Mouse (Mus musculus): Measurements from ENCODE around the gene Pfkl.
"Not testable (repeated sequence)": the region's sequence is repeated elsewhere in the genome, so short reads cannot be mapped to it uniquely, and the experiment has no call there.

Pfkl gene

GRCm38 (mm10) chr10:78009945-78010293, at the start of gene Pfkl:
Gene Pfkl (minus strand): TSS chr10:78010083.
- DNase-seq (ENCODE audit: low spot score) = no peak

- DNase-seq (ENCODE audit: low spot score) = no peak
Measured at GRCm38 (mm10) chr10:78057056-78057455, 47.2 kb upstream of the Pfkl start.

GRCm38 (mm10) chr10:78054633-78055565, 45.0 kb upstream of the Pfkl start:
- no peak for DNase-seq (ENCODE audit: low spot score)

- DNase-seq (ENCODE audit: low spot score) = no peak
Measured at GRCm38 (mm10) chr10:78049519-78050035, 39.7 kb upstream of the Pfkl start.

- no peak for DNase-seq (ENCODE audit: low spot score)
Measured at GRCm38 (mm10) chr10:78048061-78048730, 38.3 kb upstream of the Pfkl start.

GRCm38 (mm10) chr10:78046388-78046787, 36.5 kb upstream of the Pfkl start:
- DNase-seq (ENCODE audit: low spot score) = no peak

- DNase-seq (ENCODE audit: low spot score) = no peak
Measured at GRCm38 (mm10) chr10:78044531-78044930, 34.6 kb upstream of the Pfkl start.

- peak; percentile 78 for DNase-seq (ENCODE audit: low spot score)
Measured at GRCm38 (mm10) chr10:78043406-78043836, 33.5 kb upstream of the Pfkl start, which contains the start of gene Aire. Gene Aire (minus strand): TSS chr10:78043610.

GRCm38 (mm10) chr10:78042697-78043405, 33.0 kb upstream of the Pfkl start:
- DNase-seq (ENCODE audit: low spot score) = no peak

GRCm38 (mm10) chr10:78042096-78042495, 32.2 kb upstream of the Pfkl start:
- no peak for DNase-seq (ENCODE audit: low spot score)

GRCm38 (mm10) chr10:78041647-78042046, 31.8 kb upstream of the Pfkl start, which contains the start of gene Dnmt3l:
Gene Dnmt3l (plus strand): TSS chr10:78041947.
- DNase-seq (ENCODE audit: low spot score) = no peak

- DNase-seq (ENCODE audit: low spot score) = no peak
Measured at GRCm38 (mm10) chr10:78037139-78037538, 27.3 kb upstream of the Pfkl start.

- no peak for DNase-seq (ENCODE audit: low spot score)
Measured at GRCm38 (mm10) chr10:78031987-78032386, 22.1 kb upstream of the Pfkl start.

- no peak for DNase-seq (ENCODE audit: low spot score)
Measured at GRCm38 (mm10) chr10:78029080-78029479, 19.2 kb upstream of the Pfkl start.

GRCm38 (mm10) chr10:78028129-78028528, 18.2 kb upstream of the Pfkl start:
- peak; percentile 90 for DNase-seq (ENCODE audit: low spot score)

- not testable (repeated sequence) for DNase-seq (ENCODE audit: low spot score)
Measured at GRCm38 (mm10) chr10:78025453-78025852, 15.6 kb upstream of the Pfkl start.

GRCm38 (mm10) chr10:78019984-78020383, 10.1 kb upstream of the Pfkl start:
- DNase-seq (ENCODE audit: low spot score) = not testable (repeated sequence)

- DNase-seq (ENCODE audit: low spot score) = no peak
Measured at GRCm38 (mm10) chr10:78019291-78019690, 9.4 kb upstream of the Pfkl start.

- DNase-seq (ENCODE audit: low spot score) = peak; percentile 87
Measured at GRCm38 (mm10) chr10:78018797-78019203, 8.9 kb upstream of the Pfkl start.

- no peak for DNase-seq (ENCODE audit: low spot score)
Measured at GRCm38 (mm10) chr10:78016366-78016765, 6.5 kb upstream of the Pfkl start.

- DNase-seq (ENCODE audit: low spot score) = no peak
Measured at GRCm38 (mm10) chr10:78015489-78015888, 5.6 kb upstream of the Pfkl start.

Data from embryo, embryonic 10.5 days (tissue).